Mouse (Mus musculus): ENCODE results near the gene Ube2h.
"Not testable (repeated sequence)": the region's sequence is repeated elsewhere in the genome, so short reads cannot be mapped to it uniquely, and the experiment has no call there.

Ube2h gene

DNA sequence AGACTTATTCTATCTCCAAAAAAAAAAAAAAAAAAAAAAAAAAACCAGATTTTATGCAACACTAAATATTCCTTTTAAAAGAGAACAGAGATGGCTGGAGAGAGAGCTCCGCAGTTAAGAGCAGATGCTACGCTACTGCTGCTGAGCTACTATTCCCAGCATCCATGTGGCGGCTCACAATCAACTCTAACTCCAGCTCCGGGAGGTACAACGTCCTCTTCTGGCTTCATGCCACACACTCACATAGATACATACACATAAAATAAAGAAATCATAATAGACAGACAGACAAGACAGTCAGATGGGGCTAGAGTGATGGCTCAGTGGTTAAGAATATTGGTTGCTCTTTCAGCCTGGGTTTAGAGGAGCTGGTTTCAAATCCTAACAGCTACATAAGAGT lies 58.9 kb downstream of the Ube2h start:
- no peak for DNase-seq (ENCODE audit: low spot score in 2 of 2)

DNA sequence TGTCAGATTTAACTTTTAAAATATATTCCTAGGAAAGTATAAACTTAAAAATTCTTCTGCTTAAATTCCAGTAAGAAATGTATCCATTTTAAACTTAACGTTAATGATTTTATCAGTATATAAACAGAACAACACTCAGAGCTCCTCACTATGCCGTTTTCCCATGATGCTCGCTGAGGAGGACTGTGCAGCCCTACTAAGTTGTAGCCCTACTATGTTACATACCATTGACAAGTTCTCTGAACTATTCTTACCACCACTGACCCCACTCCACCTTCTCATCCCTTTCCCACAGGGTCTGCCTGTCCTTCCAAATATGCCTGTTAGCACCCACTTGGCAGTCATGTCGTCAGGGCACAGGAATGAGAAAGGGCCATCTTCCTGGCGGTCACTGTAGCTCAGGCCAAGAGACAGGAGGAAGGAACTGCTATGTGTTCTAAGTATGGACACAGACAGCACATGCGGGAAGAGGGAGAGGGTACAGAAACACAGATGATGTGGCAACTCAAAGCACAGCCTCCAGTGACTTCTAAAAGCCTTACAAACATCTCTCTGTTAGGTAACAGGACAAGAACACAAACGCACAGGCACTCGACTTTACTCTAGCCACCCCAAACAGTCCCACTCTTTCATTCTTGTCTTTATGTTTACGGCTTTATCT lies 60.9 kb downstream of the Ube2h start:
- DNase-seq (ENCODE audit: low spot score in 2 of 2): no peak

- no peak for DNase-seq (ENCODE audit: low spot score in 2 of 2)
These were observed 61.4 kb downstream of the Ube2h start for GRCm38 (mm10) chr6:30242928-30243327.

DNA sequence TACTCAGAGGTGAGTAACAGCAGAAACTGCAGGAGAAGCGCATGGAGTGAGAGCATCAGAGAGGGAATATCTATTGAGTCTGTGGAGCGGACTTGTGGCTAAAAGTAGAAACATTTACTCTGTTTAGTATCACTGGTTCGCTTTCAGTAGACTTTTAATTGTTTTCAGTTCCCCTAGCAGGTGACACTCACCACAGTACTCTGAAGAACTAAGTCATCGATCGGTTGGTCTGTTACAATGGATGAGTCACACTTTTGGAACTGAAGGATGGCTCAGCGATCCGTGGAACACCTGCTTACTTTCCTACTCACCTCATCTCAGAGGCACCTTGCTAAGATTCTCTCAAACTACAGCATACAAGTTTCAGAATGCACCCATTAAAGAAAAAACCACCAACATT lies 64.2 kb downstream of the Ube2h start:
- DNase-seq (ENCODE audit: low spot score in 2 of 2): no peak

GRCm38 (mm10) chr6:30239207-30239606 lies 65.1 kb downstream of the Ube2h start:
- no peak for DNase-seq (ENCODE audit: low spot score in 2 of 2)

DNA sequence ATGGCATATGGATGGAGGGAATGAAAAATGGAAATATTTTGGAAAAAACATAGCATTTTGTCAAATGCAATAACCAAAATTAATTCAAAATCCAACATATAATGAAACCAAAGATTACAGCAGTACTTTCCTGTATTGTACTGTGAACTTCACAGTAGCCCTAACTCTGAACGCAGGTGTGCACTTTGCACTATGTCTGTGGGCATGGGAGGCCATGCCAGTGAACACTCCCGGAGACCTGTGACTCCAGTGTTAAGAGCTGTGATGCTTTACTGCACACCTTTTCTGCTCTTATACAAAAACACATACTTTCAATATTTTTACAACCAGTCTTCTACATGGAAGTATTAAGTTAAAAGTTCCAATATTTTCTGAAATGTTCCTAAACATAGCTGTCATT lies 66.3 kb downstream of the Ube2h start:
- no peak for DNase-seq (ENCODE audit: low spot score in 2 of 2)

GRCm38 (mm10) chr6:30236564-30236963 lies 67.8 kb downstream of the Ube2h start:
- peak in 1 of 2 experiments; percentile 29 for DNase-seq (ENCODE audit: low spot score in 2 of 2)

- DNase-seq (ENCODE audit: low spot score in 2 of 2): no peak
These were observed 72.5 kb downstream of the Ube2h start for GRCm38 (mm10) chr6:30231758-30232293.

GRCm38 (mm10) chr6:30230246-30230645 lies 74.1 kb downstream of the Ube2h start:
- DNase-seq (ENCODE audit: low spot score in 2 of 2): no peak

GRCm38 (mm10) chr6:30228921-30229320 lies 75.4 kb downstream of the Ube2h start:
- DNase-seq (ENCODE audit: low spot score in 2 of 2): no peak

GRCm38 (mm10) chr6:30228353-30228752 lies 76.0 kb downstream of the Ube2h start:
- no peak for DNase-seq (ENCODE audit: low spot score in 2 of 2)

DNA sequence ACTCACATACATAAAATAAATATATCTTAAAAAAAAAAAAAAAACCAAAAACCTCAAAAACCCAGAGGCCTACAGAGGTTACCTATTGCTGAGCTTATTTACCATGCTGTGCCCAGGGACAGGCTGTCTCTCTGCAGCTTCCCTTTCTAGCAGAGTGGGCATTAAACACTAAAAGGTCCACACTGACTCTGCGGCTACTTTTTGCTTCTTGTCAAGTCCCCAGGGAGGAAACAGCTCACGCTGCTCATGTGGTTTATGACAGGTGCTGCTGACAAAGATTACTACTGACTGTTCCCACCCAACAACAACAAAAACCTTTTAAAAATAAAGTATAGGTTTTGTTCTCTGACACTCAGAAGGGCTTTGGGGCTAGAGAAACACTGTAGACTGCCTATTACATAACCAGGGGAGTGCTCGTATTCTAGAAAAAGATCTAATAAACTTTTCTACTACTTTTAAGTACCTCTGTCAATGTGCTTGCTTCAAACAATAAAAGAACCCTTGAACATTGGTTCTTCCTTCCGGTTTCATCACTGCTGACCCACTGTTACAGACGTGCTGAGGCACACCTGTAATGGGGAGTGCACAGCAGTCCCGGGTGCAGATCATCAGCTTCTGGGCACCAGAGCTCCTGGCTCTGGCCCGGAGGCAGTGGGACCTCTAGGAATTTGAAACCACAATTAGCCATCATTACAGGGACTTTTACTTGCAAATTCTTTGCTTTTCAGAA lies 77.2 kb downstream of the Ube2h start:
- DNase-seq (ENCODE audit: low spot score in 2 of 2): no peak

DNA sequence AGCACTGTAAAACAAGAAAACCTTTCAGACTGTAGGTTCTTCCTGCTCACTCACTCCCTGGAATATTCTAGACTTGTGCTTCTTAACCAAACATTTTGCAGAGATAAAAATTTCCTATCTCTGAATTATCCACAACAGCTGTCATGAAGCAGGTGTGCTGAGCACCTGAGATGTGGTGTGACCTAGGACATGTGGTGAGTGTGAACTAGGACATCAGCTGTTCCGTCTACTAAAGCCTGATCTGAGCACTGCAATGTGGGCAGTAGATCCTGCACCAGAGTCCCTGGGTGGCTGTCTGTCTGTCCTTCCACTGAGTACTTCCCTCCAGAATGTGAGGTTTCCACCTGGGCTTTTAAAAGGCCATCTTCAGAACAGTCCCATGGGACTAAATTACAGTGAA lies 79.6 kb downstream of the Ube2h start:
- DNase-seq (ENCODE audit: low spot score in 2 of 2): no peak

GRCm38 (mm10) chr6:30222321-30222720 lies 82.0 kb downstream of the Ube2h start:
- DNase-seq (ENCODE audit: low spot score in 2 of 2): peak in 1 of 2 experiments; percentile 37

DNA sequence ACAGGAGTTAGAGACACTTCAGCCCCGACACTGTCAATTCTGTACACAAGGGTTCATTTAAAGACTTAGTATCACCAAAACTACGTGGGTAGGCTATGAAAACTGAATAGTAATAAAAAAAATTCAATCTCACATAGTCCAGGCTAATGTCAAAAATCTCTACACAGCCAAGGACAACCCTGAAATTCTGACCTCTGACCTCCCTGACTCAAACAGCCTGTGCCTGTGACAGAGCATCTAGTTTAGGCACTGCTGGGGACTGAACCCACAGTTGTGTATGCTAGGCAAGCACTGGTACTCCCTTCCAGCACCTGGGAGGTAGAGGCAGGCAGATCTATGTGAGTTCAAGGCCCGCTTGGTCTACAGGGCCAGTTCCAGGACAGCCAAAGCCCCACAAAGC lies 86.8 kb downstream of the Ube2h start:
- no peak for DNase-seq (ENCODE audit: low spot score in 2 of 2)

- no peak for DNase-seq (ENCODE audit: low spot score in 2 of 2)
These were observed 91.9 kb downstream of the Ube2h start for GRCm38 (mm10) chr6:30212468-30212867.

DNA sequence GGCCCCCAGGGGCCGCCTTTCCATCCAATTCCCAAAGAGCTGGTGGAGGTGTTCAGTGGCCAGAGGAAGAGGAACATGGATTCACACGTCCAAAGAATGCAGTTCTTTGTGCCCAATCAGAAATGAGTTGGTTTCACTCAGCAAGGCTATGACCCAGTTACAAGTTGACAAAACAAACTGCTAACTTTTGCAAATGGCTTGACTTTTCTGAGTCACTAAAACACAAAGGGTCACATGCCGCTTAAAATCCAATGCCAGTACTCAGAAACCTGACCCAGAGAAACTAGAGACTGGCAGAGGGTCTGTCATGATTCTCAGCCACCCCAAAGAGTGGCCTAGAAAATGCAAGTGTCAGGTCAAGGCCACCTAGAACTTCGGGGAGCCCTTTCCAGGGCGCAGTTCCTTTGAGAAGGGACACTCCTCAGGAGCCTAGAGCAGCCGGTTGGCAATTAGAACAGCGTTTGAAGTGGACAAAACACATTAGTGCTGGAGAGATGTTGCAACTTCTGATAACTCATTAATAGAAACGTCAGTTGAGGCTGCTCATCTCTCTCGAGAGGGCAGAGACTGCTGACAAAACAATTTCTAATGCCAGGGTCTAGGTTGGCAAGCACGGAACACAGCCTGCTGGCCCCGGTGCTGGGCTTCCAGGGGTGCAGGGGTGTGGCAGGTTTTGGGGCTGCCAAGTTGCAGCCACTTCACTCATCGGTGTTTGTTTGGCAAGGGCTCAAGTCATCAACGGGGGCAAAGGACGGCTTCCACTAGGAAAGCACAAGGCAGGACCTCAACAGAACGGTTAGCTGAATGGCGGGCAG lies 92.5 kb downstream of the Ube2h start:
- no peak for DNase-seq (ENCODE audit: low spot score in 2 of 2)

DNA sequence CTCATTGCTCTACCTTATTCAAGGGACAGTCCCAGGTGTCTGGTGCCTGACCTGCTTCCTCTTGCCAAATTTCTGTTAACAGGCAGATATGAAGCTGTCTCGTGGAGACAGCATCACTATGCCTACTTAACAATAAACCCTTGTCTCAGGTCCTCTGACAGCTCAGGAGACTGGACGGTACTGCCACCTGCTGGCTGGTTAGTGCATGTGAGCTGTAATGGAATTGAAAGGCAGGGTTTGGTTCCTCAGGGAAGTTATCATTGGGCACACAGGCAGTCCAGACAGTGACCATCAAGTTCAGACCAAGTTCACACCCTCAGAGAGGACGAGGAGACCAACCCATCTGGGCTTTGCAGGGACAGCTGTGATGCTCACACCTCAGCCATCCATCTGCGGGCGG lies 93.6 kb downstream of the Ube2h start:
- DNase-seq (ENCODE audit: low spot score in 2 of 2): peak in 1 of 2 experiments; percentile 76

DNA sequence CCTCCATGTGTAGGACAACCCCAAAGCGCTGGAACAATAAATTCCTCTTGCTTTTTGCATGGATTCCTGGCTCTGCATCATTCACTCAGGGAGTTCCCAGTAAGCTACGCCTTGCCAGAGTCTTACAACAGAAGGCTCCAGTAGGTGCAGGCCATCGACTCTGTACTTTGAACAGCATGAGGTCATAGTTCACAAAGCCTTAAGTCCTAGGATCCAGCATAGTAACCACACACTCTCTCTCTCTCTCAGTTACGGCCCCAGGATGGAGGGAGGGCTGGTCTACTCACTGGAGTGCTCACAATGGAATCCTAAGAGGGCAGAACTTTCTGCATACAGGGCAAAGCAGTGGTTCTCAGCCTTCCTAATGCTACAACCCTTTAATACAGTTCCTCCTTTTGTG lies 95.5 kb downstream of the Ube2h start:
- DNase-seq (ENCODE audit: low spot score in 2 of 2): no peak

GRCm38 (mm10) chr6:30205587-30206202 lies 98.6 kb downstream of the Ube2h start:
- DNase-seq (ENCODE audit: low spot score in 2 of 2): peak in 1 of 2 experiments; percentile 51

- not testable (repeated sequence) for DNase-seq (ENCODE audit: low spot score in 2 of 2)
These were observed 99.2 kb downstream of the Ube2h start for GRCm38 (mm10) chr6:30205180-30205538.

Data from left cerebral cortex, adult 9 months (tissue).